Mouse (Mus musculus) E14TG2a.4 (cell line): ENCODE results near the gene Cryl1.

ENCODE experiments used
- CTCF ChIP-seq: conservative IDR thresholded peaks from 2 replicates; pipeline ENCODE4 v1.5.1; 2014; ENCODE audit warnings: low read length
- NANOG ChIP-seq: IDR thresholded peaks from 2 replicates; pipeline ENCODE4 v1.6.1; 2014; ENCODE audit warnings: borderline replicate concordance, low read length, mixed read lengths
- POU5F1 ChIP-seq: IDR thresholded peaks from 2 replicates; pipeline ENCODE4 v1.6.1; 2014; ENCODE audit warnings: low read length, borderline replicate concordance

DNA sequence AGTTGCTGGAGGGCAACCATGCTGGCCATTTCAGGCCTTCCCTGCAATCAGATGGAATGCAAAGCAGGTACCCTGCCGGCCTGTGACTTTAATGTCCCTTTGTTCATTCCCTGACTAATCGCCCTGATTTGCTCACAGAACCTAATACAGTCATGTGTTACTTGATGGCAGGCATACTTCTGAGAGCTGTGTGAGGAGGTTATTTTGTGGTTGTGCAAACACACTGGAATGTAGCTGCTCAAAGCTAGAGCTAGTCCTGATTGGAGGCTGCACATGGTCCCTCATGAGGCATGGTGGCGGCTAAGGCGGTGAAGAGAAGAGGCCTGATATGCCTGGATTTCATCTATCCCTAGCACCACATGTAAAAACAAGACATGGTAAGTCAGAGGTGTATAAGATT is 50.2 kb downstream of the Cryl1 start:
- TF ChIP-seq CTCF, result no peak
- TF ChIP-seq POU5F1, result no peak
- TF ChIP-seq NANOG, result no peak
